Mouse (Mus musculus): Measurements from ENCODE around the gene Pdcd6ip. TPM values are rescaled to one million over a fixed set of nuclear protein-coding genes. Genes with fewer than 3 reads are reported as not detected.
A peak's percentile ranks its signal among the peaks of the same experiment; 100 is the strongest.

Gene Pdcd6ip
- polyA plus RNA-seq, 1 experiment: 90.6 TPM

GRCm38 (mm10) chr9:113706108-113706507 lies 2.0 kb downstream of the Pdcd6ip start:
- H3K4me1 ChIP-seq (ENCODE audit: control insufficient read depth, insufficient read depth, low read length): peaks cover 27% of the 10 kb centered on the region
- peak overlapping the region; percentile 49 for H3K4me3 ChIP-seq (replicated peaks; ENCODE audit: extremely low read depth, low read depth, low read length)
- DNase-seq: no peak
- no peak for TF ChIP-seq CTCF (IDR thresholded peaks at IDR 0.05; ENCODE audit: insufficient read depth, low read length)
- TF ChIP-seq POLR2A (IDR thresholded peaks at IDR 0.05; ENCODE audit: borderline replicate concordance, extremely low read depth, low read depth, low read length): no peak
- WGBS: 25% methylated on average over 2 of the region's 2 CpGs

GRCm38 (mm10) chr9:113701441-113702160 lies 6.5 kb downstream of the Pdcd6ip start:
- DNase-seq: no peak
- no peak for TF ChIP-seq CTCF (IDR thresholded peaks at IDR 0.05; ENCODE audit: insufficient read depth, low read length)
- no peak for TF ChIP-seq POLR2A (IDR thresholded peaks at IDR 0.05; ENCODE audit: borderline replicate concordance, extremely low read depth, low read depth, low read length)
- 61% methylated on average over 5 of the region's 5 CpGs for WGBS

GRCm38 (mm10) chr9:113687461-113687860 lies 20.6 kb downstream of the Pdcd6ip start:
- Histone ChIP-seq H3K4me1 (ENCODE audit: control insufficient read depth, insufficient read depth, low read length) (no peaks in the 10 kb centered on the region), H3K4me3 (replicated peaks; ENCODE audit: extremely low read depth, low read depth, low read length) (no peak overlapping the region)
- 93% methylated on average over 12 of the region's 12 CpGs for WGBS
- TF ChIP-seq CTCF (IDR thresholded peaks at IDR 0.05; ENCODE audit: insufficient read depth, low read length) (no peak), POLR2A (IDR thresholded peaks at IDR 0.05; ENCODE audit: borderline replicate concordance, extremely low read depth, low read depth, low read length) (no peak)
- no peak for DNase-seq

More at GRCm38 (mm10) chr9:113701441-113702160, 6.5 kb downstream of the Pdcd6ip start:
- H3K4me3 ChIP-seq (replicated peaks; ENCODE audit: extremely low read depth, low read depth, low read length): no peak overlapping the region
- peaks cover 26% of the 10 kb centered on the region for H3K4me1 ChIP-seq (ENCODE audit: control insufficient read depth, insufficient read depth, low read length)

GRCm38 (mm10) chr9:113673721-113674120 lies 34.3 kb downstream of the Pdcd6ip start:
- WGBS: 91% methylated on average over 6 of the region's 6 CpGs
- no peak for DNase-seq
- no peaks in the 10 kb centered on the region for H3K4me1 ChIP-seq (ENCODE audit: control insufficient read depth, insufficient read depth, low read length)
- no peak overlapping the region for H3K4me3 ChIP-seq (replicated peaks; ENCODE audit: extremely low read depth, low read depth, low read length)
- TF ChIP-seq CTCF (IDR thresholded peaks at IDR 0.05; ENCODE audit: insufficient read depth, low read length) (no peak), POLR2A (IDR thresholded peaks at IDR 0.05; ENCODE audit: borderline replicate concordance, extremely low read depth, low read depth, low read length) (no peak)

- DNase-seq: no peak
- no peak overlapping the region for H3K4me3 ChIP-seq (replicated peaks; ENCODE audit: extremely low read depth, low read depth, low read length)
- TF ChIP-seq POLR2A (IDR thresholded peaks at IDR 0.05; ENCODE audit: borderline replicate concordance, extremely low read depth, low read depth, low read length) (no peak), CTCF (IDR thresholded peaks at IDR 0.05; ENCODE audit: insufficient read depth, low read length) (no peak)
- WGBS: 92% methylated on average over 5 of the region's 5 CpGs
- H3K4me1 ChIP-seq (ENCODE audit: control insufficient read depth, insufficient read depth, low read length): no peaks in the 10 kb centered on the region
Observed at GRCm38 (mm10) chr9:113672352-113672751, 35.7 kb downstream of the Pdcd6ip start.

GRCm38 (mm10) chr9:113670857-113671106 lies 37.3 kb downstream of the Pdcd6ip start:
- no peak for TF ChIP-seq CTCF (IDR thresholded peaks at IDR 0.05; ENCODE audit: insufficient read depth, low read length)
- TF ChIP-seq POLR2A (IDR thresholded peaks at IDR 0.05; ENCODE audit: borderline replicate concordance, extremely low read depth, low read depth, low read length): no peak
- no peak for DNase-seq
- Histone ChIP-seq H3K4me1 (ENCODE audit: control insufficient read depth, insufficient read depth, low read length) (no peaks in the 10 kb centered on the region), H3K4me3 (replicated peaks; ENCODE audit: extremely low read depth, low read depth, low read length) (no peak overlapping the region)
- WGBS: 95% methylated on average over 1 of the region's 1 CpGs

GRCm38 (mm10) chr9:113670105-113670856 lies 37.8 kb downstream of the Pdcd6ip start:
- Histone ChIP-seq H3K4me1 (ENCODE audit: control insufficient read depth, insufficient read depth, low read length) (no peaks in the 10 kb centered on the region), H3K4me3 (replicated peaks; ENCODE audit: extremely low read depth, low read depth, low read length) (no peak overlapping the region)
- WGBS: 87% methylated on average over 7 of the region's 7 CpGs
- no peak for TF ChIP-seq POLR2A (IDR thresholded peaks at IDR 0.05; ENCODE audit: borderline replicate concordance, extremely low read depth, low read depth, low read length)
- no peak for TF ChIP-seq CTCF (IDR thresholded peaks at IDR 0.05; ENCODE audit: insufficient read depth, low read length)
- DNase-seq: no peak

GRCm38 (mm10) chr9:113663476-113663875 lies 44.6 kb downstream of the Pdcd6ip start:
- TF ChIP-seq POLR2A (IDR thresholded peaks at IDR 0.05; ENCODE audit: borderline replicate concordance, extremely low read depth, low read depth, low read length) (no peak), CTCF (IDR thresholded peaks at IDR 0.05; ENCODE audit: insufficient read depth, low read length) (no peak)
- no peak for DNase-seq
- Histone ChIP-seq H3K4me1 (ENCODE audit: control insufficient read depth, insufficient read depth, low read length) (no peaks in the 10 kb centered on the region), H3K4me3 (replicated peaks; ENCODE audit: extremely low read depth, low read depth, low read length) (no peak overlapping the region)
- 63% methylated on average over 4 of the region's 4 CpGs for WGBS

GRCm38 (mm10) chr9:113657837-113658236 lies 50.2 kb downstream of the Pdcd6ip start:
- no peak overlapping the region for H3K4me3 ChIP-seq (replicated peaks; ENCODE audit: extremely low read depth, low read depth, low read length)
- no peak for DNase-seq
- 98% methylated on average over 1 of the region's 1 CpGs for WGBS
- TF ChIP-seq POLR2A (IDR thresholded peaks at IDR 0.05; ENCODE audit: borderline replicate concordance, extremely low read depth, low read depth, low read length): no peak
- TF ChIP-seq CTCF (IDR thresholded peaks at IDR 0.05; ENCODE audit: insufficient read depth, low read length): no peak
- H3K4me1 ChIP-seq (ENCODE audit: control insufficient read depth, insufficient read depth, low read length): no peaks in the 10 kb centered on the region

- DNase-seq: no peak
- 81% methylated on average over 8 of the region's 8 CpGs for WGBS
- Histone ChIP-seq H3K4me1 (ENCODE audit: control insufficient read depth, insufficient read depth, low read length) (no peaks in the 10 kb centered on the region), H3K4me3 (replicated peaks; ENCODE audit: extremely low read depth, low read depth, low read length) (no peak overlapping the region)
- TF ChIP-seq POLR2A (IDR thresholded peaks at IDR 0.05; ENCODE audit: borderline replicate concordance, extremely low read depth, low read depth, low read length) (no peak), CTCF (IDR thresholded peaks at IDR 0.05; ENCODE audit: insufficient read depth, low read length) (no peak)
Observed at GRCm38 (mm10) chr9:113653571-113653970, 54.5 kb downstream of the Pdcd6ip start.
